In the genomic region with DNA sequence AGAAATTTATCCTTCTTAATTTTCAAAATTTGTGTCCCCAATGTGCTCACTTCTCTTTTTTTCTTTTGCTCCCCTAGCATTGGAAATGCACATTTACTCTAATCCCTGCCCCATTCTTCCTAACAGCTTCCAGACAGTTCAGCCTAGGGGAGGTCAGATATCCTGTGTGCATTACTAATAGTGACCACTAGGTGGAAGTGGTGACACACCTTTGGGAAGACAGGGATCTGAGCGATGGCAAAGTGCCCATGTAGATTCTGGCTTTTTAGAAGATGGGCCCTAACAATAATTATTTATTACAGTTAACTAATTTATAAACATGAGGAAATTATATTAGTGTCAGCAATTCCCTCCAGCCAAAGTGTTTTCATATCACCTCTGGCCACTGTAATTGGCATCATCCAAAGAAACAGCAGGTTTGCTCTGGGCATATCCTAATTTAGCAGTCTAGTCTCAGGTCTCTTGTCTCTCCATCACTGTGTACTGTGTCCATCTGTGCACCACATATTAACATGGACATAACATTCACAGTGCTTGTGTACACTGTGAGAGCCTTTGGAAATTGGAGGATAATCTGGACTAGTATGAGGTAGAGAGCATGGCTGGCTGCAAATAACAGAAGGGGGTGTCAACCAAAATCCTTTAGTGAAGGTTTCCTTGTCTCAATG, we compare ENCODE assay signal across 9 mouse cellular contexts. TPM values are rescaled to one million over a fixed set of nuclear protein-coding genes. Genes with fewer than 3 reads are reported as not detected.
A peak's percentile ranks its signal among the peaks of the same experiment; 100 is the strongest.
DNase-seq lines count a peak whose midpoint lies in the region; ATAC-seq lines count a peak whose summit lies in the region.
"Had no signal": no experiment of that assay in that cellular context is flagged by ENCODE, and none has a peak within 500 bp of the region (broad histone marks: within the 10 kb centered on the region; RNA-seq: fewer than 3 reads in every experiment).

No protein-coding gene starts in this region.

- no peak overlapping the region for H3K4me2 ChIP-seq in hindbrain, embryonic 15.5 days

- no peaks in the 10 kb centered on the region for H3K9me3 ChIP-seq in hindbrain, embryonic 15.5 days

- ATAC-seq in hindbrain, embryonic 15.5 days (ENCODE audit: low FRiP score, low read depth), result peak; percentile 92

- H3K4me3 ChIP-seq in hindbrain, embryonic 15.5 days, result no peak overlapping the region
- H3K4me3 ChIP-seq: myocyte had no signal

- DNase-seq in ovary, postnatal 10 days (ENCODE audit: low spot score), result peak; percentile 3
- DNase-seq in ovary, adult 18-20 months (ENCODE audit: low spot score), result no peak
- DNase-seq in c-Kit-positive CD71-negative TER-119-negative erythroid progenitor cells, embryonic 14.5 days (ENCODE audit: low read depth), result peak; percentile 31
- peak; percentile 17 for DNase-seq in fibroblast of lung, adult 2 months (ENCODE audit: low read depth)
- DNase-seq in layer of hippocampus, adult 9-11 months, result peak; percentile 52
- DNase-seq in lung, postnatal 14 days, result peak; percentile 65
- peak; percentile 63 for DNase-seq in right cerebral cortex, postnatal 14 days

- WGBS in hindbrain, embryonic 15.5 days, result 7% methylated on average over 1 of the region's 1 CpGs

- H3K27me3 ChIP-seq in hindbrain, embryonic 15.5 days, result no peaks in the 10 kb centered on the region

- H3K9ac ChIP-seq in hindbrain, embryonic 15.5 days, result no peak overlapping the region

- H3K36me3 ChIP-seq in hindbrain, embryonic 15.5 days, result no peaks in the 10 kb centered on the region

- no peak overlapping the region for H3K27ac ChIP-seq in hindbrain, embryonic 15.5 days (replicated peaks)

- no peaks in the 10 kb centered on the region for H3K4me1 ChIP-seq in hindbrain, embryonic 15.5 days (replicated peaks)

RNA-seq across cellular contexts. Expression of a gene that starts 13.1 kb away (rescaled TPM):
- not detected in 2 replicates for polyA plus RNA-seq in hindbrain, embryonic 15.5 days (2015; fragmentation: Nextera tagmentation; extraction: Ambion mirVana)
- polyA plus RNA-seq: myocyte had no signal

RNA-seq across cellular contexts. Expression of a gene that starts 57.7 kb away (rescaled TPM):
- 0.22 and 0.78 TPM in 2 replicates for polyA plus RNA-seq in hindbrain, embryonic 15.5 days (2015; fragmentation: Nextera tagmentation; extraction: Ambion mirVana)
- polyA plus RNA-seq: myocyte had no signal
